Comparison of ENCODE assay signal across 21 mouse cellular contexts in genomic region chr13:63038871-63039270, GRCm38 (mm10).
DNase-seq lines count a peak whose midpoint lies in the region; ATAC-seq and TF ChIP-seq lines count a peak whose summit lies in the region.
"Had no signal": no experiment of that assay in that cellular context is flagged by ENCODE, and none has a peak within 500 bp of the region (broad histone marks: within the 10 kb centered on the region; RNA-seq: fewer than 3 reads in every experiment).

No protein-coding gene starts in this region.

- no peak overlapping the region for H3K9ac ChIP-seq in kidney, postnatal 0 days (ENCODE audit: low read depth, low read length)
- H3K9ac ChIP-seq in lung, embryonic 16.5 days (ENCODE audit: low read length) = no peak overlapping the region
- no peak overlapping the region for H3K9ac ChIP-seq in stomach, embryonic 16.5 days (ENCODE audit: low read length)
- no peak overlapping the region for H3K9ac ChIP-seq in stomach, postnatal 0 days (ENCODE audit: low read length)
- H3K9ac ChIP-seq: embryonic facial prominence, embryonic 12.5 days; forebrain, embryonic 12.5 days; hindbrain, embryonic 12.5 days had no signal

- H3K4me3 ChIP-seq in gastrocnemius, adult 2 months = no peak overlapping the region
- no peak overlapping the region for H3K4me3 ChIP-seq in kidney, postnatal 0 days (replicated peaks; ENCODE audit: low read depth, low read length)
- H3K4me3 ChIP-seq in kidney, adult 2 months (ENCODE audit: insufficient read depth, low read depth, low read length) = no peak overlapping the region
- H3K4me3 ChIP-seq in lung, embryonic 16.5 days (ENCODE audit: low read length) = no peak overlapping the region
- H3K4me3 ChIP-seq in lung, adult 2 months (replicated peaks; ENCODE audit: extremely low read depth, low read depth, low read length) = no peak overlapping the region
- H3K4me3 ChIP-seq in stomach, embryonic 16.5 days (replicated peaks; ENCODE audit: low read length) = no peak overlapping the region
- no peak overlapping the region for H3K4me3 ChIP-seq in stomach, postnatal 0 days (ENCODE audit: low read depth, low read length)
- H3K4me3 ChIP-seq: embryonic facial prominence, embryonic 12.5 days; forebrain, embryonic 12.5 days; heart, embryonic 10.5 days; hindbrain, embryonic 12.5 days had no signal

- 35% methylated on average over 1 of the region's 1 CpGs for WGBS in kidney, postnatal 0 days
- 68% methylated on average over 1 of the region's 1 CpGs for WGBS in kidney, adult 2 months
- WGBS in lung, embryonic 16.5 days = 28% methylated on average over 1 of the region's 1 CpGs
- WGBS in lung, adult 2 months = 20% methylated on average over 1 of the region's 1 CpGs
- WGBS in stomach, embryonic 16.5 days = 28% methylated on average over 1 of the region's 1 CpGs
- WGBS in stomach, postnatal 0 days = 18% methylated on average over 1 of the region's 1 CpGs

- no peak; the same call in 1 of the 2 replicates for ATAC-seq in kidney, postnatal 0 days (replicated peaks; ENCODE audit: low FRiP score, low read depth)
- ATAC-seq in lung, embryonic 16.5 days (ENCODE audit: low read depth) = peak; percentile 83
- ATAC-seq in stomach, embryonic 16.5 days (ENCODE audit: insufficient read depth, low FRiP score) = no peak
- no peak for ATAC-seq in stomach, postnatal 0 days (ENCODE audit: low FRiP score, low TSS enrichment)
- ATAC-seq: forebrain, embryonic 16.5 days had no signal

- H3K4me2 ChIP-seq in kidney, postnatal 0 days (ENCODE audit: low read length) = no peak overlapping the region
- H3K4me2 ChIP-seq in lung, embryonic 16.5 days (ENCODE audit: low read depth, low read length) = no peak overlapping the region
- H3K4me2 ChIP-seq in stomach, embryonic 16.5 days (ENCODE audit: low read depth, low read length) = no peak overlapping the region
- H3K4me2 ChIP-seq in stomach, postnatal 0 days (replicated peaks; ENCODE audit: low read depth) = no peak overlapping the region
- H3K4me2 ChIP-seq: embryonic facial prominence, embryonic 12.5 days; forebrain, embryonic 12.5 days; hindbrain, embryonic 12.5 days had no signal

- peak overlapping the region; percentile 48; the same call in 1 of the 2 replicates for H3K27ac ChIP-seq in gastrocnemius, adult 2 months
- peak overlapping the region; percentile 69 for H3K27ac ChIP-seq in kidney, postnatal 0 days
- H3K27ac ChIP-seq in kidney, adult 2 months (ENCODE audit: insufficient read depth, low read depth, low read length) = no peak overlapping the region
- peak overlapping the region; percentile 92 for H3K27ac ChIP-seq in lung, embryonic 16.5 days (ENCODE audit: low read length)
- peak overlapping the region; percentile 10; the same call in 1 of the 2 replicates for H3K27ac ChIP-seq in stomach, embryonic 16.5 days (ENCODE audit: low read length)
- H3K27ac ChIP-seq in stomach, postnatal 0 days (replicated peaks) = no peak overlapping the region
- H3K27ac ChIP-seq: embryonic facial prominence, embryonic 12.5 days; forebrain, embryonic 12.5 days; hindbrain, embryonic 12.5 days had no signal

- H3K27me3 ChIP-seq in kidney, postnatal 0 days (ENCODE audit: insufficient read depth, low read length) = no peaks in the 10 kb centered on the region
- no peaks in the 10 kb centered on the region for H3K27me3 ChIP-seq in kidney, adult 2 months (replicated peaks; ENCODE audit: control insufficient read depth, insufficient read depth, low read length)
- H3K27me3 ChIP-seq in lung, embryonic 16.5 days (ENCODE audit: control insufficient read depth, insufficient read depth, low read depth, low read length) = no peaks in the 10 kb centered on the region
- H3K27me3 ChIP-seq in stomach, embryonic 16.5 days (ENCODE audit: control insufficient read depth, insufficient read depth, low read length) = no peaks in the 10 kb centered on the region
- H3K27me3 ChIP-seq in stomach, postnatal 0 days (ENCODE audit: control insufficient read depth, insufficient read depth, low read length) = no peaks in the 10 kb centered on the region
- H3K27me3 ChIP-seq: embryonic facial prominence, embryonic 12.5 days; forebrain, embryonic 12.5 days; hindbrain, embryonic 12.5 days had no signal

- intact Hi-C loops in gastrocnemius, adult 2 months (cut with DNase I) = no loop called here

- no peak for DNase-seq in gastrocnemius, adult 2 months
- no peak for DNase-seq in gastrocnemius, postnatal 10 days
- DNase-seq in kidney, postnatal 0 days (ENCODE audit: low spot score) = peak; percentile 76
- DNase-seq in kidney, adult 2 months = no peak
- no peak for DNase-seq in lung, adult 2 months
- DNase-seq in stomach, postnatal 0 days (ENCODE audit: low spot score) = no peak
- DNase-seq: adrenal gland, postnatal 10 days; cerebellum, adult 11 months; cerebellum, adult 8-10 months; cerebellum, postnatal 14 days; embryo, embryonic 11 days; gastrocnemius, postnatal 25 days; heart, postnatal 10 days; heart, postnatal 4 days had no signal

- TF ChIP-seq EP300 in stomach, postnatal 0 days (optimal IDR thresholded peaks at IDR 0.05) = no peak

- no peak for TF ChIP-seq CTCF in gastrocnemius, adult 2 months (IDR thresholded peaks at IDR 0.05)
- no peak for TF ChIP-seq CTCF in kidney, postnatal 0 days (IDR thresholded peaks at IDR 0.05; ENCODE audit: low read depth)
- no peak for TF ChIP-seq CTCF in kidney, adult 2 months (conservative IDR thresholded peaks at IDR 0.05; ENCODE audit: insufficient read depth, insufficient read length, low read depth, low read length)
- TF ChIP-seq CTCF in lung, adult 2 months (IDR thresholded peaks at IDR 0.05; ENCODE audit: insufficient read depth, low read length) = no peak
- no peak for TF ChIP-seq CTCF in stomach, postnatal 0 days (IDR thresholded peaks at IDR 0.05; ENCODE audit: low read depth)

- no peaks in the 10 kb centered on the region for H3K36me3 ChIP-seq in kidney, postnatal 0 days (ENCODE audit: insufficient read depth, low read length)
- no peaks in the 10 kb centered on the region for H3K36me3 ChIP-seq in kidney, adult 2 months (ENCODE audit: control insufficient read depth, insufficient read depth, low read length)
- H3K36me3 ChIP-seq in lung, embryonic 16.5 days (ENCODE audit: control insufficient read depth, insufficient read depth, low read length) = no peaks in the 10 kb centered on the region
- no peaks in the 10 kb centered on the region for H3K36me3 ChIP-seq in stomach, embryonic 16.5 days (ENCODE audit: control insufficient read depth, insufficient read depth, low read length)
- no peaks in the 10 kb centered on the region for H3K36me3 ChIP-seq in stomach, postnatal 0 days (ENCODE audit: control insufficient read depth, insufficient read depth, low read length)
- H3K36me3 ChIP-seq: embryonic facial prominence, embryonic 12.5 days; forebrain, embryonic 12.5 days; heart, embryonic 10.5 days; hindbrain, embryonic 12.5 days had no signal

- no peaks in the 10 kb centered on the region for H3K9me3 ChIP-seq in kidney, postnatal 0 days (replicated peaks; ENCODE audit: low read length)
- H3K9me3 ChIP-seq in lung, embryonic 16.5 days (ENCODE audit: control insufficient read depth, low read length) = no peaks in the 10 kb centered on the region
- H3K9me3 ChIP-seq in stomach, embryonic 16.5 days (replicated peaks; ENCODE audit: control insufficient read depth, low read length) = no peaks in the 10 kb centered on the region
- H3K9me3 ChIP-seq in stomach, postnatal 0 days (ENCODE audit: control insufficient read depth, low read length) = no peaks in the 10 kb centered on the region
- H3K9me3 ChIP-seq: embryonic facial prominence, embryonic 12.5 days; forebrain, embryonic 12.5 days; heart, embryonic 10.5 days; hindbrain, embryonic 12.5 days had no signal

- peaks cover 5% of the 10 kb centered on the region; the same call in 1 of the 2 replicates for H3K4me1 ChIP-seq in kidney, postnatal 0 days (replicated peaks; ENCODE audit: insufficient read depth, low read length)
- H3K4me1 ChIP-seq in kidney, adult 2 months (ENCODE audit: control insufficient read depth, insufficient read depth, low read length) = no peaks in the 10 kb centered on the region
- peaks cover 12% of the 10 kb centered on the region for H3K4me1 ChIP-seq in lung, embryonic 16.5 days (replicated peaks; ENCODE audit: control insufficient read depth, insufficient read depth, low read length)
- H3K4me1 ChIP-seq in lung, adult 2 months (ENCODE audit: control insufficient read depth, insufficient read depth, low read length) = peaks cover 4% of the 10 kb centered on the region
- H3K4me1 ChIP-seq in stomach, embryonic 16.5 days (ENCODE audit: control insufficient read depth, insufficient read depth, low read length) = peaks cover 6% of the 10 kb centered on the region
- no peaks in the 10 kb centered on the region for H3K4me1 ChIP-seq in stomach, postnatal 0 days (replicated peaks; ENCODE audit: control insufficient read depth, insufficient read depth)
- H3K4me1 ChIP-seq: forebrain, embryonic 12.5 days had no signal

- TF ChIP-seq POLR2A in kidney, adult 2 months (IDR thresholded peaks at IDR 0.05; ENCODE audit: low read depth, low read length) = no peak
- no peak for TF ChIP-seq POLR2A in lung, adult 2 months (IDR thresholded peaks at IDR 0.05; ENCODE audit: borderline replicate concordance, extremely low read depth, low read depth, low read length)

Comparison
In these comparisons a context has a peak if more than half of its experiments do, and no peak if none do; other contexts are left out.
1. H3K27ac ChIP-seq: peak in gastrocnemius, adult 2 months (single experiment), kidney, postnatal 0 days (single experiment), lung, embryonic 16.5 days (single experiment) and stomach, embryonic 16.5 days (single experiment); none in kidney, adult 2 months (single experiment) and stomach, postnatal 0 days (single experiment).